Mouse (Mus musculus): ENCODE results near the gene Gins2.

Gene Gins2

GRCm38 (mm10) chr8:120544155-120544554 is 44.9 kb downstream of the Gins2 start:
- DNase-seq (ENCODE audit: low spot score): no peak

GRCm38 (mm10) chr8:120543416-120544055 is 45.6 kb downstream of the Gins2 start:
- DNase-seq (ENCODE audit: low spot score): no peak

GRCm38 (mm10) chr8:120542995-120543394 is 46.1 kb downstream of the Gins2 start:
- DNase-seq (ENCODE audit: low spot score): no peak

GRCm38 (mm10) chr8:120539775-120540625 is 49.1 kb downstream of the Gins2 start:
- no peak for DNase-seq (ENCODE audit: low spot score)

- no peak for DNase-seq (ENCODE audit: low spot score)
Observed at GRCm38 (mm10) chr8:120539381-120539774, 49.7 kb downstream of the Gins2 start.

GRCm38 (mm10) chr8:120538397-120539240 is 50.5 kb downstream of the Gins2 start:
- peak; percentile 67 for DNase-seq (ENCODE audit: low spot score)

GRCm38 (mm10) chr8:120537818-120538396 is 51.2 kb downstream of the Gins2 start:
- DNase-seq (ENCODE audit: low spot score): peak; percentile 64

GRCm38 (mm10) chr8:120537207-120537817 is 51.8 kb downstream of the Gins2 start:
- peak; percentile 72 for DNase-seq (ENCODE audit: low spot score)

GRCm38 (mm10) chr8:120536306-120537206 is 52.5 kb downstream of the Gins2 start:
- DNase-seq (ENCODE audit: low spot score): no peak

GRCm38 (mm10) chr8:120535452-120536305 is 53.4 kb downstream of the Gins2 start:
- DNase-seq (ENCODE audit: low spot score): peak; percentile 66

- peak; percentile 83 for DNase-seq (ENCODE audit: low spot score)
Observed at GRCm38 (mm10) chr8:120534504-120535368, 54.4 kb downstream of the Gins2 start.

GRCm38 (mm10) chr8:120534080-120534479 is 55.0 kb downstream of the Gins2 start:
- DNase-seq (ENCODE audit: low spot score): no peak

- DNase-seq (ENCODE audit: low spot score): no peak
Observed at GRCm38 (mm10) chr8:120533380-120533779, 55.7 kb downstream of the Gins2 start.

GRCm38 (mm10) chr8:120532517-120533215 is 56.4 kb downstream of the Gins2 start:
- no peak for DNase-seq (ENCODE audit: low spot score)

GRCm38 (mm10) chr8:120531775-120532516 is 57.2 kb downstream of the Gins2 start:
- DNase-seq (ENCODE audit: low spot score): no peak

GRCm38 (mm10) chr8:120530954-120531656 is 58.0 kb downstream of the Gins2 start:
- DNase-seq (ENCODE audit: low spot score): no peak

GRCm38 (mm10) chr8:120529226-120529625 is 59.9 kb downstream of the Gins2 start:
- DNase-seq (ENCODE audit: low spot score): no peak
